Mouse (Mus musculus) induced T-regulatory cell, adult 2 months (primary cell): Measurements from ENCODE around the gene 4930562C15Rik.

Experiments used
- DNase-seq: peaks from one replicate; pipeline ENCODE4 v3.0.0-alpha.2; 2012; ENCODE audit warnings: low read depth

The 4930562C15Rik gene

DNA sequence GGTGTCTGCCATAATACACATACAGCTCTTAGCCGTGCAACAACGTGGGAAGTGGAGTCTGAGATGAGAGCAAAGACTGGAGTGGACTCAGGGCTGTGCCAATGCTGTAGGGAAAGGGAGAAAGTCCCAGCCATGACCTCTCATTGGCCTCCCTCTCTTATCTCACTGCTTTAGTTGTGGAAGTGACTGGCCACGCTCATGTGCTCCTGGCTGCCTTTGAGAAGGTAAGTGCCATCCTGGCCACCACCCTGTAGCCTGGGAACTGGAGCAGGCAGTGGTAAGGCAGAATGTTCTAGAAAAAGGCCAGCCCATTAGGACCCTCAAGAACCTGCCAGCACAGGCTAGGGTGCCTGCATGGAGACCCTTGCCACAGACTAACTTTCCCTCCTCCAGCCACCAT is 80.7 kb downstream of the 4930562C15Rik start:
- DNase-seq, result no peak

GRCm38 (mm10) chr16:4916608-4917007 is 81.4 kb downstream of the 4930562C15Rik start:
- DNase-seq, result no peak
